Mouse (Mus musculus): Measurements from ENCODE around the gene Syne3.

- no peak for TF ChIP-seq CTCF (IDR thresholded peaks at IDR 0.05; ENCODE audit: borderline replicate concordance, control insufficient read depth, extremely low read depth, insufficient read depth, low read length, poor library complexity)
- TF ChIP-seq POLR2A (IDR thresholded peaks at IDR 0.05; ENCODE audit: control insufficient read depth, extremely low read depth, insufficient read depth, low read length, poor library complexity) = no peak
Measured at GRCm38 (mm10) chr12:105054041-105054440, 44.4 kb upstream of the Syne3 start.

Measured in thymus, adult 2 months (tissue).